Mouse (Mus musculus) liver, adult 2 months (tissue): ENCODE data around the gene S100a3.

ENCODE experiments used
- CTCF ChIP-seq: fragments of 200-500 bp; IDR thresholded peaks from 2 replicates; pipeline ENCODE4 v1.5.1; 2011; ENCODE audit warnings: low read depth, low read length, control low read depth
- POLR2A ChIP-seq: fragments of 200-500 bp; IDR thresholded peaks from 2 replicates; pipeline ENCODE4 v1.6.1; 2011; ENCODE audit warnings: low read length, control low read depth; ENCODE audit not compliant: insufficient read depth; ENCODE audit errors: extremely low read depth

GRCm38 (mm10) chr3:90575320-90575719, 14.9 kb downstream of the S100a3 start:
- no peak for TF ChIP-seq CTCF
- TF ChIP-seq POLR2A: no peak
